Mouse (Mus musculus) ovary, postnatal 36 days (tissue): ENCODE measurements around the gene Pdk2.

Source experiments
- DNase-seq: peaks from one replicate; pipeline ENCODE4 v3.0.0; 2022; ENCODE audit warnings: low spot score, mixed read lengths

The Pdk2 gene

GRCm38 (mm10) chr11:95001584-95002347 lies 39.4 kb downstream of the Pdk2 start:
- DNase-seq, result peak; percentile 3

DNA sequence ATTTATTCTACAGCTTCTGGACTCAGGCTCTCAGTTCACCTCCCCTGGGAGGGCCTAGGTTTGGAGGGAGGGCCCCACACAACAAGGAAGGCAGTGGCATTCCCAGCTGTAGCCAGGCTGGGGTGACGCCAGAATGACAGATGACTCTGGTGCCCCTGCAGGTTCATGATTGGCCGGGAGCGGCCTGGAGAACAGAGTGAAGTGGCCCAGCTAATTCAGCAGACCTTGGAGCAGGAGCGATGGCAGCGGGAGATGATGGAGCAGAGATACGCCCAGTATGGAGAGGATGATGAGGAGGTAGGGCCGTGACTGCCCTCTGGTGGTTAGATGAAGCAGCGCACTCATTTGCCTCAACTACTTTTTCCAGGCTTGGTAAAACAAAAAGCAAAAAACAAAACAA lies 40.1 kb downstream of the Pdk2 start:
- peak; percentile 54 for DNase-seq

- no peak for DNase-seq
Measured at GRCm38 (mm10) chr11:95000548-95000947, 40.6 kb downstream of the Pdk2 start.

GRCm38 (mm10) chr11:95000128-95000527 lies 41.0 kb downstream of the Pdk2 start:
- no peak for DNase-seq

- no peak for DNase-seq
Measured at GRCm38 (mm10) chr11:94998041-94998531, 43.1 kb downstream of the Pdk2 start.

GRCm38 (mm10) chr11:94997596-94997995 lies 43.6 kb downstream of the Pdk2 start:
- no peak for DNase-seq

- no peak for DNase-seq
Measured at GRCm38 (mm10) chr11:94996984-94997383, 44.2 kb downstream of the Pdk2 start.

- no peak for DNase-seq
Measured at GRCm38 (mm10) chr11:94996101-94996500, 45.1 kb downstream of the Pdk2 start.

GRCm38 (mm10) chr11:94994947-94995772 lies 46.0 kb downstream of the Pdk2 start:
- DNase-seq, result no peak

- no peak for DNase-seq
Measured at GRCm38 (mm10) chr11:94994208-94994814, 46.8 kb downstream of the Pdk2 start.

GRCm38 (mm10) chr11:94992754-94993606 lies 48.2 kb downstream of the Pdk2 start:
- peak; percentile 60 for DNase-seq

- no peak for DNase-seq
Measured at GRCm38 (mm10) chr11:94992480-94992753, 48.7 kb downstream of the Pdk2 start.

- peak; percentile 56 for DNase-seq
Measured at GRCm38 (mm10) chr11:94991641-94992479, 49.3 kb downstream of the Pdk2 start.

DNA sequence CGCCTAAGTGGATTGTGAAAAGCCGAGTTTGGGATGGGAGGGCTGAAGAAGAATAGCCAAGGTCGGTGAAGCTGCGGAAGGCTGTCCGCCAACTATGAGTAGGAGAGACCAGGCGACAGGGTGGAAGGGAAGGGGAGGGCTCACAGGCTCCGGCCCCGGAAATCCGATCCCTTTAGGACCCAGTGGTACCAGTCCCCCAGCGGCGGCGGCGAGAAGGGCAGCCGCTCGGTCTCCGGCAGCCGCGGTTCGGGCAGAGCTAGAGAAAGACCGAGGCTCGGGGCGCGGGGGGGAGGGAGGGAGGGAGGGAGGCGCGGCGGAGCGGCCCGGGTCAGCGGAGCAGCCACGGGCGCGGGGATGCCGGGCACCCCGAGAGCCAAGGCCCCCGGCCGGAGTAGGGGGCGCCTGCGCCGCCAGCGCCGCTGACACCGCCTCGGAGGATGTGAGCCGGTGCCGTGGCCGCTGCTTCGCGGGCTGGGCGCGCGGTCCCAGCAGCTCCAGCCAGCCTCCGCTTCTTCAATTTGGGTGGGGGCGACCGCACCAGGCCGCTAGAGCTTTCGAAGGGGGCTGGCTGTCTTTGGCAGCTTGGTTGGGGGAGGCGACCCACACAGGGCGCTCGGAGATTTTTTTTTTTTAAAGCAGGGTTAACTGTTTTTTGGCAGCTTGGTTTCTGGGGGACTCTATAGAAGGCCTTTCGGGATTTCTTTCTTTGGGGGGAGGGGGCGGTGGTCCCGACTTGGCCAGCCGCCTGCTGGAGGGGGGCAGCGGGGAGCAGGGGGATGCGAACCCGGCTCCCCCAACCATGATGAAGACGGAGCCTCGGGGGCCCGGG lies 50.2 kb downstream of the Pdk2 start, which contains the start of gene Ppp1r9b:
Ppp1r9b (plus strand) TSS at position 287 of the 829 bp plus-strand sequence.
- peak; percentile 94 for DNase-seq

- no peak for DNase-seq
Measured at GRCm38 (mm10) chr11:94990102-94990748, 50.9 kb downstream of the Pdk2 start.

- DNase-seq, result peak; percentile 69
Measured at GRCm38 (mm10) chr11:94989562-94990017, 51.6 kb downstream of the Pdk2 start.

DNA sequence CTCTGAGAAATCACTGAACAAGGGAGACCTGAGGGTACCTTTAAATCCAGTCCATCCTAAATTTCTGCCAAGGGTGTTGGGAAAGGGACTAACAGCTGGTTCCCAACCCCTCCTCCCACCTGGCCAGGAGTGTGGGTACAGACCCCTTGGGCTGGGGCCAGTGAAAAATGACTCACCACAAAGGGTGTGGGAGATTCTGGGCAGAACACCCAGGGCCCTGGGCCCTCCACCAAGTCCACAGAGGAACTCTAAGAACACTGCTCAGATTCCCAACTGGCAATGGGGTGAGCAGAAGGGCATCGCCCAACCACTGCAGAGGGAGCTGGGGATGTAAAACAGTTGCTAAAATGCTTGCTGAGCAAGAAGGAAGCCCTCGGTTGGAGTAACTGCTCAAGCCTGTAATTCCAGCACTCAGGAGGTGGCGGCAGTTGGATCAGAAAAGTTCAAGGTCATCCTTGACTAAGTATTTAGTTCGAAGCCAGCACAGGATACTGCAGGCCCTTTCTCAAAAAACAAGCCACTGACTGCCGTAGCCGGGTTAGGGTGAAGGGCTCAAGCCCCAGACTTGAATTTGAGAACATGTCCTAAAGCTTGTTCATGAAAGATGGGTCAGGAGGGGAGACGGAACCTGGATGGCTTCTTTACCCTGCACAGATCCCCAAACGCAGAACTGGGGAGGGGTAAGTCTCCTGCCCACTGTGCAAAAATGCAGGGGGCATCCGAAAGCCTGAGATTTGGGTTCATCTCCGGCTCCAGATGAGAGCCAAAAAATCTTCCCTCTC lies 52.2 kb downstream of the Pdk2 start:
- DNase-seq, result no peak

GRCm38 (mm10) chr11:94987851-94988250 lies 53.3 kb downstream of the Pdk2 start:
- DNase-seq, result no peak
